Mouse (Mus musculus) olfactory bulb, adult 2 months (tissue): Measurements from ENCODE around the gene Syt8.

Source experiments
- CTCF ChIP-seq: fragments of 200-500 bp; IDR thresholded peaks from 2 replicates; pipeline ENCODE4 v1.5.1; 2012; ENCODE audit warnings: low read depth, mild to moderate bottlenecking, low read length, moderate library complexity; ENCODE audit not compliant: insufficient read depth
- POLR2A ChIP-seq: fragments of 200-500 bp; IDR thresholded peaks from 2 replicates; pipeline ENCODE4 v1.6.1; 2012; ENCODE audit warnings: mild to moderate bottlenecking, low read depth, low read length, moderate library complexity; ENCODE audit not compliant: insufficient read depth

GRCm38 (mm10) chr7:142480661-142481060 is 46.0 kb downstream of the Syt8 start:
- TF ChIP-seq CTCF (no peak), POLR2A (no peak)
